In the genomic region with DNA sequence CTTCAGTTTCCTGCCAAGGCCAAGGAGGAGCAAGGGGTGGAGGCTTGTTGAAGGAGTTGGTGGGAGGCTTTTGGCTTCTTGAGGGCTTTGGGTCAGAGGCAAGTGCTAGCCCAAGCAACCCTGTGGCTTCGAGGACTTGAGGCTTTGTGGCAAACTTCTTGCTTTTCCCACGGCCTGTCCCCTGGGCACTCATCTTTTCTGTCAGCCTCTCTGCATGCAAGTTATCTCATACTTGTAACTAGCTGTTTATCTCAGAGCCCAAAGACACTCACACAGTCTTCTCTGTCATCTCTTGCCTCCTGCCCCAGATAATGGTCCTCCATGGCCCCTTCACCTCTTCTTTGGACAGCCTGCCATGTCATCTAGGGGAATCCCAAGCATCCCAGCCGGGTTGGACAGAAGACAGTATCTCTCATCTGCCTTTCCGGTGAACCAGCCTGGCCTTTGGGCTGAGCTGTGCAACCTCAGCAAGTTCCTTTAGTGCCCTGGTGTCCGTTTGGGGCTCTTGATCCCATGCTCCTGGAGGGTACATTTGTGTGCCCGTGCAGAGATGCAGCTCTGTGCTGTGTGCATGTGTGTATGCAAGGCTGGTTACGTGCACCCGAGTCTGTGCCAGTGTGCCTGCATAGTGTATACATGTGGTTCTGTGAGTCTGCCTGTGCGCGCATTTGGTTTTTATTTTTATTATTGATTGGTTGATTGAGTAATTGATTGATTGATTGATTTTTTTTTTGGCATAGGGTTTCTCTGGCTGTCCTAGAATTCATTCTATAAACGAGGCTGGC, we compare ENCODE assay signal across 9 mouse cellular contexts. TPM values are rescaled to one million over a fixed set of nuclear protein-coding genes. Genes with fewer than 3 reads are reported as not detected.
DNase-seq lines count a peak whose midpoint lies in the region; ATAC-seq and TF ChIP-seq lines count a peak whose summit lies in the region.
"Had no signal": no experiment of that assay in that cellular context is flagged by ENCODE, and none has a peak within 500 bp of the region (broad histone marks: within the 10 kb centered on the region; RNA-seq: fewer than 3 reads in every experiment).

No protein-coding gene starts in this region.

- H3ac ChIP-seq in myocyte (ENCODE audit: control insufficient read depth, insufficient read length) = no peak overlapping the region

- no peak for TF ChIP-seq CTCF in gastrocnemius, adult 2 months (IDR thresholded peaks at IDR 0.05)
- no peak for TF ChIP-seq CTCF in lung, embryonic 14.5 days (IDR thresholded peaks at IDR 0.05; ENCODE audit: low read depth)
- TF ChIP-seq CTCF in lung, adult 2 months (IDR thresholded peaks at IDR 0.05; ENCODE audit: insufficient read depth, low read length) = no peak

- peak overlapping the region; percentile 82 for H3K4me2 ChIP-seq in lung, embryonic 14.5 days
- peak overlapping the region; percentile 75 for H3K4me2 ChIP-seq in myocyte (ENCODE audit: low read depth)

- TF ChIP-seq POLR2A in lung, adult 2 months (IDR thresholded peaks at IDR 0.05; ENCODE audit: borderline replicate concordance, extremely low read depth, low read depth, low read length) = no peak
- no peak for TF ChIP-seq POLR2A in myocyte (IDR thresholded peaks at IDR 0.05; ENCODE audit: insufficient read length, low read depth)

- no peak for ATAC-seq in lung, embryonic 14.5 days (ENCODE audit: insufficient read depth)

- peak overlapping the region; percentile 94 for H3K27ac ChIP-seq in gastrocnemius, adult 2 months
- 0 out of 2 replicates have a peak overlapping the region, but pooled peaks have one; percentile 33 for H3K27ac ChIP-seq in lung, embryonic 14.5 days (ENCODE audit: low read depth)

- H3K79me2 ChIP-seq in myocyte (ENCODE audit: control insufficient read depth, insufficient read depth) = peaks cover 44% of the 10 kb centered on the region

- peaks cover 45% of the 10 kb centered on the region for H3K36me3 ChIP-seq in lung, embryonic 14.5 days (ENCODE audit: insufficient read depth)
- H3K36me3 ChIP-seq in erythroblast, embryonic 14.5 days (ENCODE audit: control insufficient read depth) = peaks cover 82% of the 10 kb centered on the region
- peaks cover 14% of the 10 kb centered on the region for H3K36me3 ChIP-seq in myocyte (ENCODE audit: control insufficient read depth, insufficient read depth)

- no peaks in the 10 kb centered on the region for H3K27me3 ChIP-seq in lung, embryonic 14.5 days (ENCODE audit: insufficient read depth, low read length)
- no peaks in the 10 kb centered on the region for H3K27me3 ChIP-seq in erythroblast, embryonic 14.5 days (ENCODE audit: control insufficient read depth)
- H3K27me3 ChIP-seq in myocyte (ENCODE audit: control insufficient read depth, insufficient read depth, insufficient read length) = no peaks in the 10 kb centered on the region

- intact Hi-C loops in gastrocnemius, adult 2 months (cut with DNase I) = no loop called here

- H3K4me1 ChIP-seq in lung, embryonic 14.5 days (ENCODE audit: insufficient read depth) = peaks cover 36% of the 10 kb centered on the region
- peaks cover 26% of the 10 kb centered on the region for H3K4me1 ChIP-seq in lung, adult 2 months (ENCODE audit: control insufficient read depth, insufficient read depth, low read length)
- peaks cover 96% of the 10 kb centered on the region for H3K4me1 ChIP-seq in erythroblast, embryonic 14.5 days (ENCODE audit: control insufficient read depth)

- no peaks in the 10 kb centered on the region for H3K9me3 ChIP-seq in lung, embryonic 14.5 days (ENCODE audit: low read depth, low read length)
- no peaks in the 10 kb centered on the region for H3K9me3 ChIP-seq in erythroblast, embryonic 14.5 days (ENCODE audit: control insufficient read depth, low read length)

- peak overlapping the region; percentile 25 for H3K9ac ChIP-seq in lung, embryonic 14.5 days

- H3K4me3 ChIP-seq in gastrocnemius, adult 2 months = no peak overlapping the region; the same call in 1 of the 2 replicates
- H3K4me3 ChIP-seq in lung, embryonic 14.5 days (ENCODE audit: low read depth, low read length) = peak overlapping the region; percentile 73; the same call in 1 of the 2 replicates
- no peak overlapping the region for H3K4me3 ChIP-seq in lung, adult 2 months (replicated peaks; ENCODE audit: extremely low read depth, low read depth, low read length)
- H3K4me3 ChIP-seq in erythroblast, embryonic 14.5 days (replicated peaks) = peak overlapping the region; percentile 86
- no peak overlapping the region for H3K4me3 ChIP-seq in myocyte

- peak; percentile 9 for DNase-seq in gastrocnemius, adult 2 months
- no peak for DNase-seq in gastrocnemius, postnatal 10 days
- no peak for DNase-seq in lung, embryonic 14.5 days
- DNase-seq in lung, adult 2 months = no peak
- no peak for DNase-seq in left cerebral cortex, adult 9 months (ENCODE audit: low spot score in 2 of 2)
- no peak for DNase-seq in frontal cortex, postnatal 10 days (ENCODE audit: low spot score in 2 of 2)
- DNase-seq: midbrain, embryonic 14.5 days had no signal

- 76% methylated on average over 11 of the region's 11 CpGs for WGBS in lung, embryonic 14.5 days
- WGBS in lung, adult 2 months = 66% methylated on average over 11 of the region's 11 CpGs

TF ChIP-seq in myocyte, 11 proteins besides CTCF, POLR2A, EP300 and RAD21:
- no peak for TF ChIP-seq MAX (IDR thresholded peaks at IDR 0.05; ENCODE audit: low read depth)
- no peak for TF ChIP-seq TCF12 (IDR thresholded peaks at IDR 0.05; ENCODE audit: insufficient read depth, poor library complexity, severe bottlenecking)
- TF ChIP-seq MYOG (IDR thresholded peaks at IDR 0.05; ENCODE audit: control insufficient read depth in 1 of 3, insufficient read depth in 1 of 3, insufficient read length in 2 of 3, low read depth in 2 of 3) = no peak
- TF ChIP-seq POLR2AphosphoS2 (IDR thresholded peaks at IDR 0.05; ENCODE audit: insufficient read length, low read depth) = no peak

RNA-seq across cellular contexts. Expression of a gene that starts 27.8 kb away (rescaled TPM):
- total RNA-seq in gastrocnemius, adult 2 months (2021) = 1 to 10 TPM; 5.9 to 7.5 TPM
- 10 to 100 TPM; 13.5 to 18.9 TPM for total RNA-seq in gastrocnemius, postnatal 10 days (2021)
- polyA plus RNA-seq in lung, embryonic 14.5 days (2014; fragmentation: Nextera tagmentation; extraction: Ambion mirVana) = 7.0 and 7.9 TPM in 2 replicates
- 74.3 and 90.6 TPM in 2 replicates for polyA plus RNA-seq in lung, adult 2 months (2012; rRNA removed)
- 28.7 and 30.6 TPM in 2 replicates for polyA plus RNA-seq in erythroblast, embryonic 14.5 days (2012)
- polyA plus RNA-seq in myocyte (2012; fragmentation: generic; extraction: Trizol) = 41.9 TPM

RNA-seq across cellular contexts. Expression of a gene that starts 57.1 kb away (rescaled TPM):
- total RNA-seq in gastrocnemius, adult 2 months (2021) = not detected
- total RNA-seq in gastrocnemius, postnatal 10 days (2021) = not detected
- 0.13 and 0.23 TPM in 2 replicates for polyA plus RNA-seq in lung, embryonic 14.5 days (2014; fragmentation: Nextera tagmentation; extraction: Ambion mirVana)
- 0.08 TPM in 1 of 2 replicates, not detected in the other for polyA plus RNA-seq in lung, adult 2 months (2012; rRNA removed)
- polyA plus RNA-seq in erythroblast, embryonic 14.5 days (2012) = not detected in 2 replicates
- 1.0 TPM for polyA plus RNA-seq in myocyte (2012; fragmentation: generic; extraction: Trizol)
- polyA plus RNA-seq: midbrain, embryonic 14.5 days had no signal

Comparison
In these comparisons a context has a peak if more than half of its experiments do, and no peak if none do; other contexts are left out.
1. H3K4me3 ChIP-seq: peak in lung, embryonic 14.5 days (single experiment) and erythroblast, embryonic 14.5 days (single experiment); none in gastrocnemius, adult 2 months (single experiment), lung, adult 2 months (single experiment) and myocyte (single experiment).